Mouse (Mus musculus): Measurements from ENCODE around the gene Siah1a. TPM values are rescaled to one million over a fixed set of nuclear protein-coding genes. Genes with fewer than 3 reads are reported as not detected.

Siah1a gene
- total and polyA plus RNA-seq, 2 experiments: 6.4 to 7.1 TPM

- Histone ChIP-seq H3K27me3 (ENCODE audit: control insufficient read depth, insufficient read depth, low read length) (no peaks in the 10 kb centered on the region), H3K9ac (ENCODE audit: low read depth, low read length) (no peak overlapping the region), H3K27ac (replicated peaks; ENCODE audit: insufficient read depth, low read depth, low read length) (no peak overlapping the region), H3K4me3 (ENCODE audit: insufficient read depth, low read depth, low read length) (no peak overlapping the region), H3K79me2 (ENCODE audit: control insufficient read depth, insufficient read depth, low read length) (peaks cover 7% of the 10 kb centered on the region; the same call in 1 of the 2 replicates), H3K36me3 (ENCODE audit: control insufficient read depth, insufficient read depth, low read length) (peaks cover 49% of the 10 kb centered on the region), H3K4me1 (ENCODE audit: control insufficient read depth, insufficient read depth, low read length) (no peaks in the 10 kb centered on the region)
- WGBS: 96% methylated on average over 2 of the region's 2 CpGs
- no peak for DNase-seq (ENCODE audit: extremely low read depth, low read depth, low spot score)
- TF ChIP-seq POLR2A (IDR thresholded peaks at IDR 0.05; ENCODE audit: extremely low read depth, insufficient read depth, low read length) (no peak), CTCF (IDR thresholded peaks at IDR 0.05; ENCODE audit: low read depth, low read length) (no peak)
Observed at GRCm38 (mm10) chr8:86695703-86696102, 50.0 kb downstream of the Siah1a start.

GRCm38 (mm10) chr8:86694011-86694410 lies 51.7 kb downstream of the Siah1a start:
- no peak overlapping the region for H3K27ac ChIP-seq (replicated peaks; ENCODE audit: insufficient read depth, low read depth, low read length)
- WGBS: 60% methylated on average over 1 of the region's 1 CpGs

GRCm38 (mm10) chr8:86692107-86692506 lies 53.6 kb downstream of the Siah1a start:
- H3K79me2 ChIP-seq (ENCODE audit: control insufficient read depth, insufficient read depth, low read length): peaks cover 7% of the 10 kb centered on the region; the same call in 1 of the 2 replicates
- no peak for DNase-seq (ENCODE audit: extremely low read depth, low read depth, low spot score)
- H3K4me3 ChIP-seq (ENCODE audit: insufficient read depth, low read depth, low read length): no peak overlapping the region
- H3K27me3 ChIP-seq (ENCODE audit: control insufficient read depth, insufficient read depth, low read length): no peaks in the 10 kb centered on the region
- no peaks in the 10 kb centered on the region for H3K4me1 ChIP-seq (ENCODE audit: control insufficient read depth, insufficient read depth, low read length)
- no peak overlapping the region for H3K9ac ChIP-seq (ENCODE audit: low read depth, low read length)
- TF ChIP-seq CTCF (IDR thresholded peaks at IDR 0.05; ENCODE audit: low read depth, low read length): no peak
- H3K36me3 ChIP-seq (ENCODE audit: control insufficient read depth, insufficient read depth, low read length): peaks cover 67% of the 10 kb centered on the region
- H3K27ac ChIP-seq (replicated peaks; ENCODE audit: insufficient read depth, low read depth, low read length): no peak overlapping the region
- 85% methylated on average over 1 of the region's 1 CpGs for WGBS

More at GRCm38 (mm10) chr8:86694011-86694410, 51.7 kb downstream of the Siah1a start:
- no peak overlapping the region for H3K9ac ChIP-seq (ENCODE audit: low read depth, low read length)
- TF ChIP-seq CTCF (IDR thresholded peaks at IDR 0.05; ENCODE audit: low read depth, low read length) (no peak), POLR2A (IDR thresholded peaks at IDR 0.05; ENCODE audit: extremely low read depth, insufficient read depth, low read length) (no peak)
- H3K4me3 ChIP-seq (ENCODE audit: insufficient read depth, low read depth, low read length): no peak overlapping the region
- no peaks in the 10 kb centered on the region for H3K27me3 ChIP-seq (ENCODE audit: control insufficient read depth, insufficient read depth, low read length)
- no peak for DNase-seq (ENCODE audit: extremely low read depth, low read depth, low spot score)
- H3K79me2 ChIP-seq (ENCODE audit: control insufficient read depth, insufficient read depth, low read length): peaks cover 7% of the 10 kb centered on the region; the same call in 1 of the 2 replicates
- H3K36me3 ChIP-seq (ENCODE audit: control insufficient read depth, insufficient read depth, low read length): peaks cover 57% of the 10 kb centered on the region
- H3K4me1 ChIP-seq (ENCODE audit: control insufficient read depth, insufficient read depth, low read length): no peaks in the 10 kb centered on the region

GRCm38 (mm10) chr8:86686629-86687028 lies 59.1 kb downstream of the Siah1a start:
- WGBS: 82% methylated on average over 3 of the region's 3 CpGs
- DNase-seq (ENCODE audit: extremely low read depth, low read depth, low spot score): no peak
- no peak for TF ChIP-seq POLR2A (IDR thresholded peaks at IDR 0.05; ENCODE audit: extremely low read depth, insufficient read depth, low read length)
- no peak for TF ChIP-seq CTCF (IDR thresholded peaks at IDR 0.05; ENCODE audit: low read depth, low read length)
- Histone ChIP-seq H3K36me3 (ENCODE audit: control insufficient read depth, insufficient read depth, low read length) (peaks cover 44% of the 10 kb centered on the region), H3K4me1 (ENCODE audit: control insufficient read depth, insufficient read depth, low read length) (no peaks in the 10 kb centered on the region), H3K27me3 (ENCODE audit: control insufficient read depth, insufficient read depth, low read length) (no peaks in the 10 kb centered on the region), H3K27ac (replicated peaks; ENCODE audit: insufficient read depth, low read depth, low read length) (no peak overlapping the region), H3K4me3 (ENCODE audit: insufficient read depth, low read depth, low read length) (no peak overlapping the region), H3K79me2 (ENCODE audit: control insufficient read depth, insufficient read depth, low read length) (peaks cover 3% of the 10 kb centered on the region; the same call in 1 of the 2 replicates), H3K9ac (ENCODE audit: low read depth, low read length) (no peak overlapping the region)

Other genes with a start within 250 kb of the Siah1a start
- gene Abcc12, start 165.2 kb downstream of the Siah1a start, total RNA-seq (2014; rRNA removed): 0.18 and 0.81 TPM in 2 replicates
- gene Abcc12, start 165.2 kb downstream of the Siah1a start, polyA plus RNA-seq (2012; rRNA removed): 0.21 TPM in 1 of 2 replicates, not detected in the other
- gene Lonp2, start 121.9 kb downstream of the Siah1a start, total RNA-seq (2014; rRNA removed): 244 and 308 TPM in 2 replicates
- 278 and 299 TPM in 2 replicates for gene Lonp2, start 121.9 kb downstream of the Siah1a start, polyA plus RNA-seq (2012; rRNA removed)
- gene Gm10638, start 235 bp downstream of the Siah1a start, total RNA-seq (2014; rRNA removed): 0.20 TPM in 1 of 2 replicates, not detected in the other
- 0.16 and 0.17 TPM in 2 replicates for gene Gm10638, start 235 bp downstream of the Siah1a start, polyA plus RNA-seq (2012; rRNA removed)
- 3.5 and 4.4 TPM in 2 replicates for gene N4bp1, start 139.3 kb upstream of the Siah1a start, total RNA-seq (2014; rRNA removed)
- 4.3 and 5.1 TPM in 2 replicates for gene N4bp1, start 139.3 kb upstream of the Siah1a start, polyA plus RNA-seq (2012; rRNA removed)

Measured in liver, adult 2 months (tissue).